Comparison of ENCODE assay signal across 16 mouse cellular contexts in genomic region chr10:39461909-39462308, GRCm38 (mm10).
DNase-seq lines count a peak whose midpoint lies in the region; ATAC-seq and TF ChIP-seq lines count a peak whose summit lies in the region.
"Had no signal": no experiment of that assay in that cellular context is flagged by ENCODE, and none has a peak within 500 bp of the region (broad histone marks: within the 10 kb centered on the region; RNA-seq: fewer than 3 reads in every experiment).

No protein-coding gene starts in this region.

- no peak for TF ChIP-seq EP300 in liver, postnatal 0 days (IDR thresholded peaks at IDR 0.05; ENCODE audit: low read depth)

- no peak for DNase-seq in layer of hippocampus, adult 2 months (ENCODE audit: low spot score in 2 of 2)
- DNase-seq in layer of hippocampus, adult 9-11 months: no peak
- DNase-seq in embryo, embryonic 11 days: peak; percentile 36
- no peak for DNase-seq in forebrain, postnatal 0 days
- no peak for DNase-seq in liver, postnatal 0 days
- DNase-seq: cerebellum, adult 8-10 months; kidney, postnatal 14 days; right cerebral cortex, postnatal 25 days had no signal

- ATAC-seq in forebrain, postnatal 0 days: peak; percentile 13; the same call in 1 of the 2 replicates
- ATAC-seq in midbrain, embryonic 12.5 days (ENCODE audit: low FRiP score, low read depth): 0 out of 2 replicates have a peak, but pooled peaks have one; percentile 36
- ATAC-seq in erythroid progenitor cell, adult 5-6 weeks (replicated peaks; ENCODE audit: low FRiP score, poor library complexity, severe bottlenecking): no peak
- no peak for ATAC-seq in erythroblast, adult 5-6 weeks (replicated peaks; ENCODE audit: low FRiP score, poor library complexity, severe bottlenecking)
- ATAC-seq in liver, postnatal 0 days: no peak

- 39% methylated on average over 5 of the region's 5 CpGs for WGBS in forebrain, postnatal 0 days
- whole genome bisulfite sequencing in midbrain, embryonic 12.5 days: 35% methylated on average over 5 of the region's 5 CpGs
- WGBS in liver, postnatal 0 days (ENCODE audit: insufficient replicate concordance): 80% methylated on average over 5 of the region's 5 CpGs

- H3K36me3 ChIP-seq in forebrain, postnatal 0 days (ENCODE audit: insufficient read depth): no peaks in the 10 kb centered on the region
- H3K36me3 ChIP-seq in midbrain, embryonic 12.5 days: no peaks in the 10 kb centered on the region
- H3K36me3 ChIP-seq in liver, postnatal 0 days (replicated peaks; ENCODE audit: insufficient read depth, low read length): no peaks in the 10 kb centered on the region
- H3K36me3 ChIP-seq: embryonic facial prominence, embryonic 12.5 days; intestine, embryonic 15.5 days; limb, embryonic 12.5 days had no signal

- no peak overlapping the region for H3K9ac ChIP-seq in forebrain, postnatal 0 days
- H3K9ac ChIP-seq in midbrain, embryonic 12.5 days (replicated peaks): no peak overlapping the region
- H3K9ac ChIP-seq in liver, postnatal 0 days (replicated peaks): no peak overlapping the region
- H3K9ac ChIP-seq: embryonic facial prominence, embryonic 12.5 days; intestine, embryonic 15.5 days; limb, embryonic 12.5 days had no signal

- 0 out of 2 replicates have a peak, but pooled peaks have one; percentile 5 for TF ChIP-seq CTCF in layer of hippocampus, adult 2 months (conservative IDR thresholded peaks at IDR 0.05)
- TF ChIP-seq CTCF in forebrain, postnatal 0 days (IDR thresholded peaks at IDR 0.05; ENCODE audit: low read depth): no peak
- no peak for TF ChIP-seq CTCF in liver, postnatal 0 days (IDR thresholded peaks at IDR 0.05; ENCODE audit: low read depth)

- no peak overlapping the region for H3K27ac ChIP-seq in layer of hippocampus, adult 2 months
- no peak overlapping the region for H3K27ac ChIP-seq in forebrain, postnatal 0 days (ENCODE audit: low read depth, low read length)
- 0 out of 2 replicates have a peak overlapping the region, but pooled peaks have one; percentile 4 for H3K27ac ChIP-seq in midbrain, embryonic 12.5 days (replicated peaks)
- H3K27ac ChIP-seq in liver, postnatal 0 days (ENCODE audit: low read depth): no peak overlapping the region
- H3K27ac ChIP-seq: embryonic facial prominence, embryonic 12.5 days; intestine, embryonic 15.5 days had no signal

- H3K4me3 ChIP-seq in layer of hippocampus, adult 2 months: no peak overlapping the region
- H3K4me3 ChIP-seq in forebrain, postnatal 0 days (ENCODE audit: low read depth, low read length): no peak overlapping the region
- no peak overlapping the region for H3K4me3 ChIP-seq in midbrain, embryonic 12.5 days
- no peak overlapping the region for H3K4me3 ChIP-seq in liver, postnatal 0 days (ENCODE audit: low read depth, low read length)
- H3K4me3 ChIP-seq: embryonic facial prominence, embryonic 12.5 days; intestine, embryonic 15.5 days; limb, embryonic 12.5 days; megakaryocyte, embryonic 14.5 days had no signal

- no peaks in the 10 kb centered on the region for H3K9me3 ChIP-seq in forebrain, postnatal 0 days (ENCODE audit: low read length)
- no peaks in the 10 kb centered on the region for H3K9me3 ChIP-seq in midbrain, embryonic 12.5 days
- no peaks in the 10 kb centered on the region for H3K9me3 ChIP-seq in liver, postnatal 0 days (ENCODE audit: low read length)
- H3K9me3 ChIP-seq: embryonic facial prominence, embryonic 12.5 days; intestine, embryonic 15.5 days; limb, embryonic 12.5 days; megakaryocyte, embryonic 14.5 days had no signal

- H3K4me1 ChIP-seq in forebrain, postnatal 0 days (ENCODE audit: insufficient read depth): peaks cover 20% of the 10 kb centered on the region
- peaks cover 66% of the 10 kb centered on the region for H3K4me1 ChIP-seq in midbrain, embryonic 12.5 days
- 0 out of 2 replicates have a peak, but pooled peaks cover 4% of the 10 kb centered on the region for H3K4me1 ChIP-seq in liver, postnatal 0 days (ENCODE audit: insufficient read depth)

- no peak overlapping the region for H3K4me2 ChIP-seq in forebrain, postnatal 0 days (ENCODE audit: low read depth)
- no peak overlapping the region for H3K4me2 ChIP-seq in midbrain, embryonic 12.5 days (replicated peaks)
- no peak overlapping the region for H3K4me2 ChIP-seq in liver, postnatal 0 days (ENCODE audit: low read depth, low read length)
- H3K4me2 ChIP-seq: embryonic facial prominence, embryonic 12.5 days; heart, embryonic 11.5 days; limb, embryonic 12.5 days had no signal

- H3K27me3 ChIP-seq in forebrain, postnatal 0 days (ENCODE audit: insufficient read depth, low read length): no peaks in the 10 kb centered on the region
- H3K27me3 ChIP-seq in midbrain, embryonic 12.5 days: no peaks in the 10 kb centered on the region
- H3K27me3 ChIP-seq in liver, postnatal 0 days (ENCODE audit: insufficient read depth, low read length): no peaks in the 10 kb centered on the region
- H3K27me3 ChIP-seq: embryonic facial prominence, embryonic 12.5 days; intestine, embryonic 15.5 days; limb, embryonic 12.5 days; megakaryocyte, embryonic 14.5 days had no signal

Comparison
In these comparisons a context has a peak if more than half of its experiments do, and no peak if none do; other contexts are left out.
1. ATAC-seq: peak in forebrain, postnatal 0 days (single experiment) and midbrain, embryonic 12.5 days (single experiment); none in erythroid progenitor cell, adult 5-6 weeks (single experiment), erythroblast, adult 5-6 weeks (single experiment) and liver, postnatal 0 days (single experiment).